Mouse (Mus musculus) mesoderm, embryonic 11.5 days (tissue): ENCODE results near the gene Slc16a1.

Source experiments
- DNase-seq: peaks from one replicate; pipeline ENCODE4 v3.0.0-alpha.2; 2012; ENCODE audit warnings: low read depth, low spot score

Gene Slc16a1

DNA sequence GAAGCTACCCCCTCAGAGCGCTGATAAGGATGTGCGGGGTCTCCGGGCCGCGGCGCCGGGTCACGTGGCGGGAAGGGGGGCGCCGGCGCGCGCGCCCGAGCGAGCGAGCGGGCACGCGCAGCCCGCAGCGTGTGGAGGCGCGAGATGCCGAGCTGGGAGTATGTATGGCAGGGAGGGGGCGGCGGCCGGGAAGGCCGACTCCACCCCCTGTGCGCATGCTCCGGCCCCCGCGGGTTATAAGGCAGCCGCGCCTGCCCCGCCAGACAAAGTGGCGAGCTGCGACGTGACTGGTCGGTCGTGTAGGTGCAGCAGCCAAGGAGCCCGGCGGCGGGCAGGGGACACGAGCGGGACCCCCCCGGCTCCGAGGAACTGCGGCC, at the start of gene Slc16a1:
Gene Slc16a1 (plus strand): TSS at position 266 of the 377 bp plus-strand sequence.
- DNase-seq = peak; percentile 94

DNA sequence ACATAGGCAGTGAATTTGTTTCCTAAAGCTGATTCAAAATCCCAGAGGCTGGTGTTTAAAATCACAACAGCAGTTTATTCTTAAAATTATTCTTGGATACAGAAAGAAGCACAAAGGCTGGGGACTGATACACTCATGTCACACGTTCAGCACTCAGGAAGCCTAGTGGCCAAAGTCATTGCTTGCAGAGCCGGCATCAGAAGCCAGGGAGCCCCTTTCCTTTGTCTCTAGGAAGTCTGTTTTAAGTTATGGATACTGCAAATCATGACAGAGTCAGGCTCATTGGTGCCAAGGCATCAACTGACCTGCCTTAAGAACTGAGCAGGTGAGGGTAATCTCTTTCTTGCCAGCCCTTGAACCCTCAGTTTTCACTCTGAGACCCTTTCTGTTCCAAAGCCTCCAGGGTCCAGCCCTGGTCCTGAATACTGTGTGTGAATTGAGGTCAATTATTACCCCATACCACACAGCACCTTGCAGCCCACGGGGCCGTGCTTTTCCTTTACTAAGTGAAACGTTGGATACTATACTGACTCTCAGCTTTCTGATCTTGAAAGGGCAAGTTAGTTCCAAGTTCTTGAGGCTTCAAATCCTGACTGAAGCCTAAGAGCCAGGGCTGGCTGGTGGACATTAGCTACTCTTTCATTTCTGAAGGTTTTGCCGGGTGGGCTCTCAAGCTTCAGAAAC, 41.9 kb upstream of the Slc16a1 start:
- DNase-seq = no peak

DNA sequence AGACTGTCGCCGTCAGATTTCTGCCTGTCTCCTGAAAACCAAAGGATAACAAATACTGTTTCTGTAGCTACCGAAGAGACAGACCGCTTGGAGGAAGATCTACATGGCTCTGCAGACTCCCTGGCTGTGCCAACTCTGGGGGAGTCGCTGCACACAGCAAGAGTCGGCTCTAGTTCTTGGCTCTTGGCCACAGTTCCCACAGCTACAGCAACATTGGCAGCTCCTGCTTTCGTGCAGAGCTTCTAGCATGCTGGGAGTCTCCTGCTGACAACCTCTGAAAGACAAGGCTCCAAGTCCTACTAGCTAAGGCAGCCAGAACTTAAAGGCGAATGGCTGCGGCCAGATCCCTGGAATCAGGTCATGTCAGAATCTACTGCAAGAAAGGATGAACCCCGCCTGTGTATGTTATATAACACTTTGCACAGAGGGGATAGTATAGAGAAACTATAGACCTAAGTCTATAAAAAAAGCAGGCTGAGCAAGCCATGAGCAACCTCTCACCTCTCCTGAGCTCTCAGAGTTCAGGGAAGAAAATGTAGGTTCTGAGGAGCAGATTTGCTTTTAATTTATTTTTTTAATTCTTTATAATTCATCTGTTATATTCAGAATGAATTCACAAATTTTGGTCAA, 41.2 kb upstream of the Slc16a1 start:
- no peak for DNase-seq

DNA sequence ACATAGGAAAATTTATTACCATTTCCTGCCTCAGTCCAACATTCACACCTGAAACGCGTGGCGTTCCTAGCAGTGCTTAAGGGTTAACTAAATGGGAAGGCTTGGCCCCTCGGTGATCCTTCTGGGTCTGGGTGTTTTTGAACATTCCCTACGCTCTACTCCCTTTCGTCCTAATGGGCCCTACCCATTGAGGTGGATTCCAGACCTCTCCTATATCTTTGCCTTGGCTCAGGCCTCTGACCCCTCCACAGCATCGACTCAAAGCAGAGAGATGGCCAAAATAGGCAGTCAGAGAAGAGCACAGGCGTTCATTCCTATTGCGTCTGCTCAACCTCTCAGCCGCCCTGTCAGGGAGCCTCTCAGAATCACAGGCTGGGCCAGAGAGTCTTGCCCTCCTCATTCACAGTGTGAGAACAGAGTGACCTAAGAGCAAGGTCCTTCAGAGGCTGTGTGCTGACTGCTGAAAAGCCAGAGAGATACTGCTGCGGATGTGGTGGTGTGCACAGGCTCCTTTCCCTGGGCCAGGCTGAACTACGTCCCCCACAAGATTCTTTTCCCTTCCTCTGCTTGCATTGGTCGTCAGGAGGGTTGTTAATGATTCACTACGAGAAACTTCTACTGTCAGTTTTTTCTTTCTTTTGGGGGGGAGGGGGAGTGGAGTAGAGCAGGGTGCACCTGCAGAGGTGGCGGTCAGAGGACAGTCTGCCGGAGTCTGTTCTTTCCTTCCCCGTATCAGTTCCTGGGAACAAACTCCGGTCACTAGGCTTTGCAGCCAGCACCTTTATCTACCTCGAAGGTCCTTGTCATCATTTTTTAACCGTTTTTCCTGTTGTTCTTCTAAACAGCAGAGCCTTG, 38.9 kb upstream of the Slc16a1 start:
- no peak for DNase-seq

DNA sequence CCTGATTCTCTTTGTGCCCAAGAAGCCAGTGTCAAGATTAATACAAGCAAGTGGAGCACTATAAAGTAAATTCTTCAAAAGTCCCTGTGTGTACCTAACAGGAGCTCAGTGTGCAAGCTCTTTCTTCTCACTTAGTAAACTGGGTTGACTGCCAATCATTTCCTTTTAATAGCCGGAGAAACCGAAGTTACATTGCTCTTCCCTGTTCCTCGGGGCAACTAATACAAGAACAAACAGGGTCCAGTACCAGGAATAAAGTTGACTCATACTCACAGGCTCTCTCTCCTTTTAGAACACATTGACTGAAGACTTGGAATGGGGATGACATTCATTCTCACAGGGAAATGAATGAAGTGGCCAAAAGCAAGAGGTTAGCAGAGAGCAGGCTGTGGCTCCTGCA, 37.8 kb upstream of the Slc16a1 start:
- DNase-seq = no peak

DNA sequence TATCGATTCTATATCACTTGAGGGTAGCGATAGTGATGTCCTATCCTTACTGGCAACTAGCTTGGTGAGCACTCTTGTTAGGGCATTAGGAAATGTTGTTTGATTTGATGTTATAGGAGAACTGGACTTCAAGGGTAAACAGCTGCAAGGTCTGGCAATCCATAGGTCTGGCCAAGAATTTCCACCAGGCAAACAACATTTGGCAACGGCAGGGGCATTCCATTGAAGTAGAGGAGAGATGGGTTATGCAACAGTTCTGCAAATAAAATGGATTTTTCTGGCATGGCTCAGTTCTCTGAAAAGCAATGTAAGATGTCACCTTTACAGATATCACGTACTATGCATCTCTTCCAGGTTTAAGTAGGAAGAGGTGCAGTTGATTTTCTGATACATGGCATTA, 36.8 kb upstream of the Slc16a1 start:
- DNase-seq = no peak

DNA sequence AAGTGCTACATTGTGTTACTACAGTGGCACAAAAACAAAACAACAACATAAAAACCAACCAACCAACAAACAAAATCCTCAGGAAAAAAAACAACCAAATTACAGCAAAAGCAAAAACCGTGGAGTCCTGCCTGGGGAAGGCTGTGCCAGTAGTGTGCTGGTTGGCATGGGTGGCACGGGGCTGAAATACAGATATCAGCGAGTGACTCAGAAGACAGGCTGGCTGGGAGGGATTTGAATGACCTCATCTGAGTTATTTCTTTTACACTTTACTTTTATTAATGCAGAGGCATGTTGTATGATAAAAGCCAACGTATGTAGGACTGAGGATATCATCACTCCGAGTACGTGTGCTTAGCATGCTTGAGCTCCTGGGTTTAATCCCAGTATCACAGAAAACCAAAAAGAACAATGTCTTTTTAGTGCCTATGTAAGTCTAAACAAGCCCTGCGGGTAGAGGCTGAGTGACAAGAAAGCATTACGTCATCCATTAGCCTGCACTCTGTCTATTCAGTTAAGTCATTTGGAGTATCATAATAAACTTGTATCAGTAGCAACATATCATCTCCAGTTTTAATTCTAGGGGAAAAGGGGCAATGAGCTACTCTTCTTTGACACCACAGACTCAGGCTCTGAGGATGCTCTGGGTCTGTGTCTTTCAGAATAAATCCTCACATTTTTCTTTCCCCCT, 28.6 kb upstream of the Slc16a1 start:
- no peak for DNase-seq

DNA sequence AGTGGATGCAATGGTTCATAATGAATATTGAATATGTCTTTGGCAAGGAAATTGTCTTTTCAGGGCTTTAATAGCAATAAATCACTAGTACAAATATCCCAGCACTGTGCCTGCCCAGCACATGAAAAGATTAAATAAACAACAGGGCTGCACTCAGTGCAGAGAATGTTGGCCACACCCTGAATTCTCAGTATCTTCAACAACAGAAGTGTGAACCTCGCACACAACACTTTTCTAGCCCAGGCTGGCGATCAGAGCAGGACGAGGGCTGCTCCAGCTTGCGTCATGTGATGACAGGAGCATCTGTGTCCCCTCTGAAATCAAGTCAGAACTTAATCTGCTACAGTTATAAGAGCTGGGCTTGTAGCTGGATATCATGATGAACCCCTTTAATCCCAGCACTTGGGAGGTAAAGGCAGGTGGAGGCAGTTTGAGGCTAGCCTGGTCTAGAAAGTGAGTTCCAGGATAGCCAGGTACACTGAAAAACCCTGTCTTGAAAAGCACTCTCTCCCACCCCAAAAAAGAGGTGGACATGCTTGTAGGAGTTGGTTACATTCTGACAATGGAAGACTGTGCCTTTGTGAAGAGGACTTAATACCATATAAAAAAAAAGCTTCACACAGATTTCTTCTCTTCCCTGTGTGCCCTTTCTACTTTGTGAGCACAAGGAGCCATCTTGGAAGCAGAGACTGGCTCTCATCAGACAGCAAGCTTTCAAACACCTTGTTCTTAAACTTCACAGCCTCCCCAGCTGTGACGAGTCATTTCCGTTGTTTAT, 27.8 kb upstream of the Slc16a1 start:
- no peak for DNase-seq

DNA sequence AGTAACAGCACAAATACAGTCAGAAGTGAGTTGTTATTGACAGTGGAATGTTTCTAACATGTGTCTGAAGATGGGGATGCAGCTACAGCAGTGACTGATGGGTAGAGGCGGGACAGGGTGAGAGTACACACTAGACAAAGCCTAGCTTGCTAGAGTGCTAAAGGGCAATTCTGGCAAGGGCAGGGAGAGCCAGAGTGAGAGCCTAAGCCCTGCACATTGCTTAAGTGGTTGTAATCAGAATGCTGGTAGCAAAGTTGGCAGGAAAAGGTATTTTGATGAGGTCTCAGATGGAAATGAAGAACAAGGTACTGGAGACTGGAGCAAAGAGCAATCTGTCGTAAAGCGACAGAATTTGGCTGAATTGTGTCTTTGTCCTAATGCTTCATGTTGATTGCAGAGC, 26.5 kb upstream of the Slc16a1 start:
- DNase-seq = no peak

DNA sequence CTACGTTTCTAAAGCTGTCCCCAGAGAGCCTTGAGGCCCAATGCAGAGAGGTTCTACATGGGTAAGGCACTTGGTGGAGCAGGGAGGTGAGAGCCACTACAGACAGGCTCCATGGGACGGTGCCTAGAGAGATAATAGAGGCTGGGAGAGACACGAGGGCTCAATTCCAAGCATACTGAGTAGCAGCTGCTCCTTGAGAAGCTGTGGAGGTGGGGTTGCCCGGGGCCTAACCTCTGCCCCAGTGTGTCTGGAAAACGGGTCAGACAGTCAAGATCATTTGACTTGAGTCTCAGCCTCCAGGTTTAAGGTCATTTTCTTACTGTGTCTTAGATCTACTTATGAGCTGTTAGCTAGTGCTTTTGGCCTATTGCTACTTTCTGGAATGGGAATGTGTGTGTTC, 25.4 kb upstream of the Slc16a1 start:
- DNase-seq = no peak

DNA sequence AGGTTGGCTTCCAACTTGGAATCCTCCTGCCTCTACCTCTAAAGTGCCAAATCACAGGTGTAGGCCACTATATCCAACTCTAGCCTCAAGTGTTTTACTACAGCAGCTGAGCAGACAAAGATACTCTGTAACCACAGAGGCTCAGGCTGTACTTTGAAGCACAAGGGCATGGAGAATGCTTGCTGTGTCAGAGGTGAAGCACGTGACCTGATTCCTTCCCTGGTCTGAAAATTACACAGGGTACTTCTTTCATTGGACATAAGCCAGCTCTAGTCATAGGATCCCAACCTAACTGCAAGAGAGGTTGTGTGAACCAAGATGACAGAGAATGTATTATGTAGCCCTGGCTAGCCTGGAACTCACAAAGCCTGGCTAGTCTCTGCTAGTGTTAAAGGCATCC, 24.4 kb upstream of the Slc16a1 start:
- no peak for DNase-seq

DNA sequence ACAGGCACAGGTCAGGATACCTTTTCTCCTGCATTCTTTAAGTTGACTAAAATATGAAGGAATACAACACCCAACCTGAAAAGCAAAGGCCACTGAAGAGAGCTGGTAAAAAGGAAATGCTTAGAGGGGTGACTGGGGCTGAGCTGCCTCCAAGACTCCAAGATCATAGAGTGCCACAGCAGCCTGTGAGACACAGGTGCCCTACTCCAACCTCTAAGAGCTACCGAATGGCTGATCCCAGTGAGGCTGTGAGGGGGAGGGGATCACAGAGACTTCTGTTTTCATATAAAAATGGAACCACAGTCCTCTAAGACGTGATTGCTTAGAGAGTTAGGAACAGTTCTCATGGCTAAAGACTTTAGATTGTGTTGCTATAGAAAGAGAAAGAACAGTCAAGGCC, 23.3 kb upstream of the Slc16a1 start:
- no peak for DNase-seq

DNA sequence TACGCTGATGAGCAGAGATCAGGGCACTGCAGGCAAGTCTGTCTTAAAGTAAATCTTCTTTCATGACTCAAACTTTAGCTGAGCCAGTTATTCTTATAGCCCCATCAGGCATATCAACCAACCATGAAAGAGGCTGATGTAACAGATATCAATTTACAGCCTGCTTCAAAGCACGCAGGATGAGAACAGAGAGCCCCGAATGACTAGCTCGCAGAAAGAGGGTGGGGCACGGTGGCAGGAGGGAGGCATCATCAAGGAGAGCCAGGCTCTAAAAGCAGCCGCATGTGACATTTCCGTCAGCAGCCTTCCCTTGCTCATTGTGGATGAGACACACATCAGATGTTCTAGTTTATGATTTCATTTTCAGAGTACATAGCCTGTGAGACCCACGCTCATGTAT, 22.3 kb upstream of the Slc16a1 start:
- DNase-seq = peak; percentile 8

DNA sequence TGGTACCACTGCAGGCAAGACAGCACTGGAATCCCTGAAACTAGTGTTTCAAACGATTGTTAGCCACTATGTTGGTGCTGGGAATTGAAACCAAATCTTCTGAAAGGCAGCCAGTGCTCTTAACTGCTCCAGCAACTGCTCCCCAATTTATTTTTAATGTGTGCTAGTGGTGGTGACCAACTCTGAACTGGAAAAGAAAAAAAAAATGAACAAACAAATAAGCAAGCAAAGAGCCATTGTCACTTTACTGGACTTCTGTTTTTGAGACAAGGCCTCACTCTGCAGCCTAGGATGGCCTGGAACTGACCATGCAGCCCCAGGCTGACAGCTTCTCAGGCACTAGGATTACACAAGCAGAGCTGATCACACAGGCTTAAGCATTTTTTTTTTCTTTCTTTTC, 16.6 kb upstream of the Slc16a1 start:
- DNase-seq = no peak

DNA sequence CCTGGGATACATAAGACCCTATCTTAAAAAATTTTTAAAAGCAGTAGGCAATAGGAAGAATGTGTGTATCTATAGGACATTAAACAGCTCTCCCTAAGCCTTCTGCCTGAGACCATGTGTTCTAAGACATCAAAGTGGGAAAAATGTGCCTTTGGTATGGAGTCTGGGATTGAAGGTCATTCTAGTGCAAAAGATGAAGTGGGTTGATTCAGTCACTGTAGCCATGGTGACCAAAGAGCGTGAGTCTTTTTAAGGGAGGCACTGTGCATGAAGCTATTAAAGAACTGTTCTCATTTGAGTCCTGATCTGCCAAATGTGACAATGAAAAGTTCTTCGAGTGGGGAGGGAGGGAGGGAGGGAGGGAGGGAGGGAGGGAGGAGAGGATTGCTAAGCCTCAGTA, 8.7 kb upstream of the Slc16a1 start:
- no peak for DNase-seq

DNA sequence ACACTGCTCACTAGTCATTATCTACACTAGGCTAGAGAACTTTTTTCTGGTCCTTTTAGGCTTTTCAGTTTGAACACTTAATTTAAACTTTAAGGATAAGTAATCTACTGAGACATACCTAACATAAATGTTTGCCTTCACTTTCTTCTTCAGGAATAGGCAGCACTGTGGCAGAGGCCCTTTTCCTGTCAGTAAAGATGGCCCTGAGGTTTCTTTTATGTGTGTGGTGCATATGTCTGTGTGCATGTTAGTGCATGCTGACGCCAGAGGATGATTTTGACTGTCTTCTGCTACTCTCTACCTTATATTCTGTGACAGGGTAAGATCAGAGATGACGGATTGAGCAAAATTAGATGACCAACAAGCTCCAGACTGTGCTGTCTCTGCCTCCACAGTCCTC, 7.5 kb upstream of the Slc16a1 start:
- no peak for DNase-seq

DNA sequence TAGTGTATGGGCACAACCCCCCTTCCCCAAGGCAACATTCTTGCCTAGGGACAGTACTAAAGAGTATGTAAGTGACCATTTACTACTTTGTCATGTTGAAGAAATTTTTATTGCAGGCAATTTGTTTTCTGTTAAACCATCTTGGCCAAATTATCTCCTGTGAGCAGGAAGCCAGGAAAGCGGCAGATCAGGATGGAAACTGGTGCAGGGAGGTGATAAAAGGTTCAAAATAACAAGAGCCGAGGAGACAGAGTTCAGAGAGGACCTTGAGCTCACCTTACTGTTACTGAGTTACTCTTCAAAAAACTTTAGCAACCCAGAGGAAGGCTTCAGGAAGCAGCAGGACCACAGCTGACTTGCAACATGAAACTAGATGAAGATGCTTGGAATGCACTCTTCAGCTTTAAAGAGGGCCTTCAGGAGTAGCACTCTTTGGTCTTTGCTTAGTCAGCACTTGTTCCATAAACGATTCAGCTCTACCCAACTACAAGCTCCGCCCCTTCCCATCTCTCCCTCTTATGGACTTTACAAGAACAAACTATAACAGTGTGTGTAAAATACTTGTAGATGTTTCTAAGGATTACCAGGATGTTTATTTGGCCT, 5.8 kb upstream of the Slc16a1 start:
- DNase-seq = no peak

DNA sequence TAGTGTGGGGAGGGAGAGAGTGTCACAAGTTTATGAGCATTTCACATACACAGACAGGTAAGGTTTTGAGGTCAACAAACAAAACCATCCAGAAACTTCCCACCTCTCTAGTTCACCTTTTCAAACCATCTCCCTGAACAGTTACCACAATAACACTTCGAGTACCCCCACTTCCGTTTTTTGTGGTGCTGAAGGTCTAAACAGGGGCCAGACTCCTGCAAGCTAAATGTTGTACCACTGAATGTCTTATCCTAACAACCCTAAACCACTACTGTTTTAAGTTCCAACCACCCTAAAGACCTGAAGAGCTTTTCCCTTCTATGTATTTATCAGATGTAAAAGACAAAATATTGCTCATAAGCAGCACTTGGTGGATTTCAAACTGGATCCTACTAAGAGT, 2.0 kb upstream of the Slc16a1 start:
- DNase-seq = no peak

DNA sequence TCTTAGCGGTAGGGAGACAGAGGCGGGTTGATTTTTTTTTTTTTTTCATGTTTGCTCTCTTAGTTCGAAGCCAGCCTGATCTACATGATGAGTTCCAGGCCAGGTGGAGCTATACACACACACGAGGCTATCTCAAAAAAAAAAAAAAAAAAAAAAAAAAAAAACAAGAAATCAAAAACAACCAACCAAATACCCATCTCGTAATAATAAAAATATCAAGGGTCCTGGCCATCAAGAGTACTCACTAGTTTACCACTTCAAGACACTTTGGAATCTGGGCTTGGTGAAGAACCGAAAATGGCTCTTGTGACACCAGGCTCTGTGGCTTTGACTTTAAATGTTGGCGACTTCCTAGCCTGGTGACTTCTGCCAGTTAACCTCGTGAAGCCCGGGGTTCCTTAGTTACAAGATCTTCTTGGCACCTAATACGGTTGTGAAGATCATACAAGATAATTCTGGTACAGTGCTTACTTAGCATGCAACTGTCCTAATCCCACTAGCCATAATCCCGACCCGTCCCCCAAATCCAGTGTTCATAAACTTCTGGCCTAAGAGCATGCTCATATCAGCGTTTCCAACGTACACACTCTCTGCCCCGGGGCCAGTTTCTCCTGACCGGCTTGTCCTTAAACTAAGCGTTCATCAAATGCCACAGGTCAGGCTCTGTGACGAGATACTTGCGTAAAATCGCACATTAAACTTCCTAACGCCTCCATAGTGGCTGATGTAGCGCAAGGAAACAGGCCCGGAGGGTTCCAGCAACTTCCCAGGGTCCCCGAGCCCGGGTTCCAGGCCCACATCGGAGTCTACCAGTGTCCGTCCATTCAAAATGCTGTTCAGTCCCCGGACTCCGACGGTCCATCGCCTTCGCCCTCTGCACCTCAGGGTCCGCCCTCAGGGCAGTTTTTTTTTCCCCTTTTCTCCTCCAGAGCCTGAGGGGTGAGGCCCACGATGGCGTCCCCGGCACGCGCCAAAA, 753 bp upstream of the Slc16a1 start:
- DNase-seq = no peak
